Mouse (Mus musculus) bone marrow, adult 2 months (tissue): Measurements from ENCODE around the gene Pabpn1l. TPM values are rescaled to one million over a fixed set of nuclear protein-coding genes. Genes with fewer than 3 reads are reported as not detected.
"Not testable (repeated sequence)": the region's sequence is repeated elsewhere in the genome, so short reads cannot be mapped to it uniquely, and the experiment has no call there.

Source experiments
- H3K27ac ChIP-seq: fragments of 200-500 bp; 2 replicates; pipeline ENCODE4 v1.5.1; 2012; ENCODE audit warnings: low read depth, mild to moderate bottlenecking, control low read depth, inconsistent platforms, low read length; ENCODE audit not compliant: control insufficient read depth, poor library complexity, insufficient read depth
- H3K4me1 ChIP-seq: fragments of 200-500 bp; 2 replicates; pipeline ENCODE4 v1.6.1; 2011; ENCODE audit warnings: low read length; ENCODE audit not compliant: control insufficient read depth, insufficient read depth
- H3K4me3 ChIP-seq: fragments of 200-500 bp; replicated peaks from 2 replicates; pipeline ENCODE3; 2011; ENCODE audit warnings: mild to moderate bottlenecking, low read depth, low read length, control low read depth; ENCODE audit not compliant: control insufficient read depth
- CTCF ChIP-seq: fragments of 200-500 bp; IDR thresholded peaks from 2 replicates; pipeline ENCODE4 v1.5.1; 2011; ENCODE audit warnings: low read length, control low read depth; ENCODE audit not compliant: control insufficient read depth, insufficient read depth
- POLR2A ChIP-seq: fragments of 200-500 bp; IDR thresholded peaks from 2 replicates; pipeline ENCODE4 v1.6.1; 2011; ENCODE audit warnings: low read depth, mild to moderate bottlenecking, control low read depth, low read length, borderline replicate concordance; ENCODE audit not compliant: control insufficient read depth
- WGBS: fragments of 180-500 bp; shearing (Covaris S2); methylation state at CpG from one replicate; pipeline ENCODE4 v1.1.7; 2018; 5-methylcytosine and 5-hydroxymethylcytosine counted together
- polyA plus RNA-seq: library from polyadenylated mRNA; stranded (reverse); fragments of >200 nt; gene quantifications from 2 replicates; pipeline ENCODE4 v1.2.4, GENCODE M21; 2011; ENCODE audit warnings: low replicate concordance; ENCODE audit not compliant: missing spikeins, insufficient read depth, insufficient read length

Gene Pabpn1l
- polyA plus RNA-seq, 1 experiment: not detected

DNA sequence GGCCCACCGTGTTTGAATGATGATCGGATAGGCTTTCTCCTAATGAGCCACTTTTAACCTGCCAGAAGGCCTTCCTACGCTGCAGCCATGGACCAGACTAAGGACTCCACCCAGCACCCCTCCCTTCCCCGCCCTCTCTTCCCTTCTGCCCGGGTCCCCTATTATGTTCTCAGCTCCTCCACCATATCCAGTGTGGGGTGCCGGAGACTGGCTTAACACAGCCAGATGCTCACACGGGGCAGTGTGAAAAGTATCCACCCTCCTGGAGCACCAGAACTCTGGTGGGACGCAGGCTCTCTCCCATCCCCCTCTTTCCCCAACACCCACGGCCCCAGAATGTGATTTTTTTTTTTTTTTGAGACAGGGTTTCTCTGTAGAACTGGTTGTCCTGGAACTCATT, 49.0 kb downstream of the Pabpn1l start:
- no peak overlapping the region for H3K4me3 ChIP-seq
- no peaks in the 10 kb centered on the region; the same call in 1 of the 2 replicates for H3K4me1 ChIP-seq
- 59% methylated on average over 9 of the region's 9 CpGs for WGBS
- no peak overlapping the region for H3K27ac ChIP-seq
- TF ChIP-seq CTCF: no peak
- TF ChIP-seq POLR2A: no peak

DNA sequence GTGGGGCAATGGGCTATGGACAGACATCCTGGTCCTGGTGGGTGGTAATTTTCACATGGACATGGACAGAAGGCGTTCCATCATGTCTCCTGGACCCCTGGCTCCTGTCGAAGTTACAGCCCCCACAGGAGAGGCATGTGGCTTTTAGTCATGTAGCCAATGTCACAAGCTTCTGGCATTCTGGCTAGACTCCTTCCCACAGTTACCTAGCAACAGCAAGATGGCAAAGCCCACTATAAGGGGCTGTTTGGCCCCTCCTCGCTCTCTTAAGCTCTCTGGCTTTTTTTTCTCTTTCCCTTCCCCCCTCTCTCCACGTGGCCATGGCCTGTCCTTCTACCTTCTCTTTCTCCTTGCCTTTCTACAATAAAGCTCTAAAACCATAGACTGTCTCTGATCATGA, 49.4 kb downstream of the Pabpn1l start:
- 70% methylated on average over 4 of the region's 4 CpGs for WGBS
- H3K4me3 ChIP-seq, H3K27ac ChIP-seq, H3K4me1 ChIP-seq: not testable (repeated sequence)

DNA sequence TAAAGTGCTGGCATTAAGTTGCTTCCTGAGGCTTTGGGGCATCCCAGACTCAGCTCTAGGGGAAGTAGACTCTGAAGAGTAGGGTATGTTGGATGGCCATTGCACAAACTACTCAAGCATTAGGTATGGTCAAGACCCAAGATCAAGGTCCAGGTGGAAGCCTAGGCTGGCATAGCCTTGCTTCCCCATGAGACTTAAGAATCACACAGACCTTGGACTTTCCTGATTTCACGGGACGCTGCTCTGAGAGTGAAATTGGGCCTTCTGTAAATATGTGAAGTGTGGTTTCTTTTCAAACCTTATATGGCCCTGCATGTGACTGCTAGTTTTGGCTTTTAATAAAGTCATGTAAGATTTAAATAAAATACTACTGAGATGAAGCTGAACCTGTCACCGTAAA, 49.8 kb downstream of the Pabpn1l start:
- TF ChIP-seq POLR2A (no peak), CTCF (no peak)
- Histone ChIP-seq H3K4me3 (no peak overlapping the region), H3K27ac (no peak overlapping the region), H3K4me1 (no peaks in the 10 kb centered on the region; the same call in 1 of the 2 replicates)
- 94% methylated on average over 3 of the region's 3 CpGs for WGBS

DNA sequence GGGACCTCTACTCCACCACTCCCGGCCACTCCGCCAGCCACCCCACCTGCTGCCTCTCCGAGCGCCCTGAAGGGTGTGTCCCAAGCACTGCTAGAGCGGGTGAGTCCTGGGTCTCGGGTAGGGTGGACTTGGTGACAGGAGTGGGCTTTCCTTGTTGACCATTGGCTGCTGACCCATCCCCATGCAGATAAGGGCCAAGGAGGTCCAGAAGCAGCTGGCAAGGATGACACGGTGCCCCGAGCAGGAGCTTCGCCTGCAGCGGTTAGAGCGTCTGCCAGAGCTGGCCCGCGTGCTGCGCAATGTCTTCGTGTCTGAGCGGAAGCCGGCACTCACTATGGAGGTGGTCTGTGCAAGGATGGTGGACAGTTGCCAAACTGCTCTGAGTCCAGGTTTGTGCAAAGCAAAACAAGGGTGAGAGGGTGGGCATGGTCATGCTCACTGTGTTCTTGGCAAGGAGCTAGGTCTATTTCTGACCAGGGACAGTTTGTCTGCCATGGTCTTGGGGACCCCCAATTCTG, 50.7 kb downstream of the Pabpn1l start:
- peaks cover 2% of the 10 kb centered on the region; the same call in 1 of the 2 replicates for H3K4me1 ChIP-seq
- no peak overlapping the region for H3K4me3 ChIP-seq
- TF ChIP-seq POLR2A (no peak), CTCF (no peak)
- WGBS: 88% methylated on average over 17 of the region's 17 CpGs
- no peak overlapping the region for H3K27ac ChIP-seq

DNA sequence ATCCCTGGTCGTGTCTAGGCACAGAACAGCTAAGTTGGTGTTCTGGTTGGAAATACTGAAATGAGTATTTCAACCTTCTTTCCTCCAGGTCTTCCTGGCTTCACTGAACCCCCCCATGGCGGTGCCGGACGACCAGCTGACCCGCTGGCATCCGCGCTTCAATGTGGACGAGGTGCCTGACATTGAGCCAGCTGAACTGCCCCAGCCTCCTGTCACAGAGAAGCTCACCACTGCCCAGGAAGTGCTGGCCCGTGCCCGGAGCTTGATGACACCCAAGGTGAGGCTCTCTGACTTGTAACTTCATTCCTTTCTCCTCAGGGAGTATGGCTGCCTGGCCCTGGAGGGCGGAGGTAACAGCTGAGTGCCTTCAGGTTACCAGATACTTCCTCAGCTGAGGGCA, 51.4 kb downstream of the Pabpn1l start:
- no peak for TF ChIP-seq CTCF
- TF ChIP-seq POLR2A: no peak
- H3K27ac ChIP-seq: no peak overlapping the region
- WGBS: 92% methylated on average over 11 of the region's 11 CpGs

DNA sequence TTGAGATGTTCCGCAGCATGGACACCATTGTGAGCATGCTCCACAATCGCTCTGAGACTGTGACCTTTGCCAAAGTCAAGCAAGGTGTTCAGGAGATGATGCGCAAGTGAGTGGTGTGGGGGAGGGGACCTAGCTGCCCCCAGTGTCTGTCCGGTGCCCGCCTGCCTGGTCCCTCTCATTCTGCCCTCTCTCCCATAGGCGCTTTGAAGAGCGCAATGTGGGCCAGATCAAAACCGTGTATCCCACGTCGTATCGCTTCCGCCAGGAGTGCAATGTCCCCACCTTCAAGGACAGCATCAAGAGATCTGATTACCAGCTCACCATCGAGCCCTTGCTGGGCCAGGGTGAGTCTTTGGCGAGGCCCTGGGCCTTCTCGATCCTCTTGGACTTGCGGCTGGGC, 52.5 kb downstream of the Pabpn1l start:
- no peak for TF ChIP-seq CTCF
- no peak for TF ChIP-seq POLR2A
- Histone ChIP-seq H3K4me3 (no peak overlapping the region), H3K4me1 (peaks cover 3% of the 10 kb centered on the region; the same call in 1 of the 2 replicates), H3K27ac (no peak overlapping the region)
- 93% methylated on average over 16 of the region's 16 CpGs for WGBS

More for the DNA sequence above, 51.4 kb downstream of the Pabpn1l start:
- H3K4me1 ChIP-seq: peaks cover 2% of the 10 kb centered on the region; the same call in 1 of the 2 replicates
- H3K4me3 ChIP-seq: no peak overlapping the region

Other genes starting within 250 kb of the Pabpn1l start
- gene Zc3h18, start 246.1 kb downstream of the Pabpn1l start, polyA plus RNA-seq: 38.3 and 50.7 TPM in 2 replicates
- gene Il17c, start 200.7 kb downstream of the Pabpn1l start, polyA plus RNA-seq: not detected in 2 replicates
- 168 and 494 TPM in 2 replicates for gene Cyba, start 189.8 kb downstream of the Pabpn1l start, polyA plus RNA-seq
- 2.4 and 6.3 TPM in 2 replicates for gene Mvd, start 179.3 kb downstream of the Pabpn1l start, polyA plus RNA-seq
- gene Snai3, start 162.0 kb downstream of the Pabpn1l start, polyA plus RNA-seq: 2.2 TPM in 1 of 2 replicates, not detected in the other
- 17.4 and 32.7 TPM in 2 replicates for gene Rnf166, start 146.7 kb downstream of the Pabpn1l start, polyA plus RNA-seq
- gene Ctu2, start 146.6 kb downstream of the Pabpn1l start, polyA plus RNA-seq: 62.9 and 122 TPM in 2 replicates
- 21.6 and 49.3 TPM in 2 replicates for gene Piezo1, start 71.4 kb downstream of the Pabpn1l start, polyA plus RNA-seq
- gene Cdt1, start 54.7 kb downstream of the Pabpn1l start, polyA plus RNA-seq: 62.8 and 68.5 TPM in 2 replicates
- gene Aprt, start 45.8 kb downstream of the Pabpn1l start, polyA plus RNA-seq: 41.8 and 95.4 TPM in 2 replicates
- 18.7 and 40.6 TPM in 2 replicates for gene Galns, start 11.3 kb downstream of the Pabpn1l start, polyA plus RNA-seq
- 14.0 and 36.5 TPM in 2 replicates for gene Trappc2l, start 11.1 kb downstream of the Pabpn1l start, polyA plus RNA-seq
- gene Cbfa2t3, start 76.4 kb upstream of the Pabpn1l start, polyA plus RNA-seq: 16.3 and 58.8 TPM in 2 replicates
- gene Acsf3, start 152.7 kb upstream of the Pabpn1l start, polyA plus RNA-seq: 5.0 TPM in 2 replicates
- 0.31 TPM in 1 of 2 replicates, not detected in the other for gene Cdh15, start 225.2 kb upstream of the Pabpn1l start, polyA plus RNA-seq